Mouse (Mus musculus) erythroblast, embryonic 14.5 days (primary cell): ENCODE measurements at regions not wholly inside any gene's neighbourhood (a gene's known extent, or its start where the extent isn't known, plus 50 kb on each side); places are given as distances from the start of the nearest gene placed in this dataset.

ENCODE experiments used
- H3K27me3 ChIP-seq: 2 replicates; pipeline ENCODE4 v1.6.1; 2012; ENCODE audit warnings: inconsistent platforms; ENCODE audit not compliant: control insufficient read depth
- H3K36me3 ChIP-seq: 2 replicates; pipeline ENCODE4 v1.6.1; 2012; ENCODE audit warnings: mild to moderate bottlenecking, inconsistent platforms; ENCODE audit not compliant: control insufficient read depth
- H3K4me1 ChIP-seq: 2 replicates; pipeline ENCODE4 v1.6.1; 2012; ENCODE audit warnings: inconsistent platforms; ENCODE audit not compliant: control insufficient read depth
- H3K4me3 ChIP-seq: replicated peaks from 2 replicates; pipeline ENCODE3; 2012; ENCODE audit warnings: moderate library complexity, mild to moderate bottlenecking, inconsistent platforms
- H3K9me3 ChIP-seq: 2 replicates; pipeline ENCODE4 v1.6.1; 2012; ENCODE audit warnings: low read length, inconsistent platforms, mixed read lengths; ENCODE audit not compliant: control insufficient read depth
- GATA1 ChIP-seq: IDR thresholded peaks from 2 replicates; pipeline ENCODE4 v1.6.1; 2012; ENCODE audit warnings: low read length, inconsistent platforms, mixed read lengths
- TAL1 ChIP-seq: IDR thresholded peaks from 3 replicates; pipeline ENCODE4 v1.6.1; 2012; ENCODE audit warnings: low read length, inconsistent platforms, mixed read lengths

- H3K4me3 ChIP-seq: no peak overlapping the region
- no peaks in the 10 kb centered on the region for H3K4me1 ChIP-seq
- no peak for TF ChIP-seq TAL1
- TF ChIP-seq GATA1: no peak
- no peaks in the 10 kb centered on the region for H3K36me3 ChIP-seq
- peaks cover 22% of the 10 kb centered on the region for H3K9me3 ChIP-seq
- H3K27me3 ChIP-seq: no peaks in the 10 kb centered on the region
Observed at GRCm38 (mm10) chr5:133143679-133144078, 600.5 kb upstream of the Auts2 start.

- no peak overlapping the region for H3K4me3 ChIP-seq
- H3K36me3 ChIP-seq: no peaks in the 10 kb centered on the region
- H3K9me3 ChIP-seq: peaks cover 25% of the 10 kb centered on the region
- no peaks in the 10 kb centered on the region for H3K4me1 ChIP-seq
- no peaks in the 10 kb centered on the region for H3K27me3 ChIP-seq
- TF ChIP-seq GATA1: no peak
- TF ChIP-seq TAL1: no peak
Observed at GRCm38 (mm10) chr5:133142401-133143115, 599.4 kb upstream of the Auts2 start.

- no peak overlapping the region for H3K4me3 ChIP-seq
- no peaks in the 10 kb centered on the region for H3K36me3 ChIP-seq
- H3K9me3 ChIP-seq: peaks cover 12% of the 10 kb centered on the region
- H3K4me1 ChIP-seq: no peaks in the 10 kb centered on the region
- TF ChIP-seq TAL1 (no peak), GATA1 (no peak)
- H3K27me3 ChIP-seq: no peaks in the 10 kb centered on the region
Observed at GRCm38 (mm10) chr5:133131042-133131441, 587.9 kb upstream of the Auts2 start.

GRCm38 (mm10) chr5:133130316-133130715, 587.2 kb upstream of the Auts2 start:
- no peaks in the 10 kb centered on the region for H3K27me3 ChIP-seq
- TF ChIP-seq GATA1 (no peak), TAL1 (no peak)
- no peaks in the 10 kb centered on the region for H3K4me1 ChIP-seq
- H3K36me3 ChIP-seq: no peaks in the 10 kb centered on the region
- no peak overlapping the region for H3K4me3 ChIP-seq
- H3K9me3 ChIP-seq: peaks cover 14% of the 10 kb centered on the region

- Histone ChIP-seq H3K4me1 (no peaks in the 10 kb centered on the region), H3K36me3 (no peaks in the 10 kb centered on the region), H3K27me3 (no peaks in the 10 kb centered on the region), H3K9me3 (peaks cover 7% of the 10 kb centered on the region), H3K4me3 (no peak overlapping the region)
- no peak for TF ChIP-seq GATA1
- no peak for TF ChIP-seq TAL1
Observed at GRCm38 (mm10) chr5:133124223-133124622, 581.1 kb upstream of the Auts2 start.

GRCm38 (mm10) chr5:133113946-133114345, 570.8 kb upstream of the Auts2 start:
- H3K4me1 ChIP-seq: no peaks in the 10 kb centered on the region
- H3K4me3 ChIP-seq: no peak overlapping the region
- no peak for TF ChIP-seq GATA1
- no peak for TF ChIP-seq TAL1
- peaks cover 14% of the 10 kb centered on the region for H3K9me3 ChIP-seq
- no peaks in the 10 kb centered on the region for H3K27me3 ChIP-seq
- no peaks in the 10 kb centered on the region for H3K36me3 ChIP-seq

GRCm38 (mm10) chr5:133113183-133113582, 570.0 kb upstream of the Auts2 start:
- no peak for TF ChIP-seq TAL1
- TF ChIP-seq GATA1: no peak
- H3K9me3 ChIP-seq: peaks cover 10% of the 10 kb centered on the region
- no peaks in the 10 kb centered on the region for H3K36me3 ChIP-seq
- H3K27me3 ChIP-seq: no peaks in the 10 kb centered on the region
- H3K4me1 ChIP-seq: no peaks in the 10 kb centered on the region
- no peak overlapping the region for H3K4me3 ChIP-seq

- no peak overlapping the region for H3K4me3 ChIP-seq
- H3K9me3 ChIP-seq: no peaks in the 10 kb centered on the region; the same call in 1 of the 2 replicates
- no peaks in the 10 kb centered on the region for H3K36me3 ChIP-seq
- no peaks in the 10 kb centered on the region for H3K27me3 ChIP-seq
- TF ChIP-seq GATA1: no peak
- no peak for TF ChIP-seq TAL1
- H3K4me1 ChIP-seq: no peaks in the 10 kb centered on the region
Observed at GRCm38 (mm10) chr5:133106691-133107354, 563.7 kb upstream of the Auts2 start.

- Histone ChIP-seq H3K4me3 (no peak overlapping the region), H3K9me3 (peaks cover 17% of the 10 kb centered on the region; the same call in 1 of the 2 replicates), H3K4me1 (no peaks in the 10 kb centered on the region), H3K36me3 (no peaks in the 10 kb centered on the region), H3K27me3 (no peaks in the 10 kb centered on the region)
- TF ChIP-seq GATA1 (no peak), TAL1 (no peak)
Observed at GRCm38 (mm10) chr5:133096340-133096739, 553.2 kb upstream of the Auts2 start.

GRCm38 (mm10) chr5:133084859-133085258, 541.7 kb upstream of the Auts2 start:
- TF ChIP-seq GATA1 (no peak), TAL1 (no peak)
- Histone ChIP-seq H3K36me3 (no peaks in the 10 kb centered on the region), H3K4me1 (no peaks in the 10 kb centered on the region), H3K27me3 (no peaks in the 10 kb centered on the region), H3K9me3 (peaks cover 12% of the 10 kb centered on the region), H3K4me3 (no peak overlapping the region)
